Mouse (Mus musculus) heart, embryonic 11.5 days (tissue): Measurements from ENCODE around the gene Cyp2j9. TPM values are rescaled to one million over a fixed set of nuclear protein-coding genes. Genes with fewer than 3 reads are reported as not detected.

ENCODE experiments used
- ATAC-seq: fragments of 200-750 bp; cut with Nextera tagmentation; replicated peaks from 2 replicates; pipeline ENCODE4 v1.8.0; 2017; ENCODE audit warnings: moderate library complexity; ENCODE audit not compliant: insufficient number of reproducible peaks, low FRiP score, low TSS enrichment
- H3K27ac ChIP-seq: fragments of 300-500 bp; sonication (generic); 2 replicates; pipeline ENCODE4 v1.5.1; 2014; ENCODE audit warnings: mild to moderate bottlenecking, low read depth, low read length
- H3K27me3 ChIP-seq: fragments of 300-500 bp; sonication (generic); 2 replicates; pipeline ENCODE4 v1.6.1; 2014; ENCODE audit warnings: mild to moderate bottlenecking, low read length, mixed read lengths; ENCODE audit not compliant: control insufficient read depth, insufficient read depth
- H3K36me3 ChIP-seq: fragments of 300-500 bp; sonication (generic); 2 replicates; pipeline ENCODE4 v1.6.1; 2014; ENCODE audit warnings: mild to moderate bottlenecking, low read length, moderate library complexity, mixed read lengths; ENCODE audit not compliant: control insufficient read depth, insufficient read depth
- H3K4me1 ChIP-seq: fragments of 300-500 bp; sonication (generic); 2 replicates; pipeline ENCODE4 v1.6.1; 2014; ENCODE audit warnings: low read length; ENCODE audit not compliant: control insufficient read depth, insufficient read depth
- H3K4me2 ChIP-seq: fragments of 300-500 bp; sonication (generic); 2 replicates; pipeline ENCODE4 v1.6.1; 2014; ENCODE audit warnings: mild to moderate bottlenecking, moderate library complexity
- H3K4me3 ChIP-seq: fragments of 300-500 bp; sonication (generic); 2 replicates; pipeline ENCODE4 v1.5.1; 2014; ENCODE audit warnings: low read depth, low read length
- H3K9ac ChIP-seq: fragments of 300-500 bp; sonication (generic); 2 replicates; pipeline ENCODE4 v1.6.1; 2014; ENCODE audit warnings: mild to moderate bottlenecking, low read depth, low read length, moderate library complexity
- H3K9me3 ChIP-seq: fragments of 300-500 bp; sonication (generic); replicated peaks from 2 replicates; pipeline ENCODE4 v1.6.1; 2016; ENCODE audit warnings: low read length; ENCODE audit not compliant: control insufficient read depth
- WGBS: fragments of 180-500 bp; shearing (Covaris S2); extraction: QIAGEN DNeasy Blood & Tissue Kit; methylation state at CpG from one replicate; pipeline ENCODE4 v1.1.7; 2014; ENCODE audit not compliant: insufficient replicate concordance; 5-methylcytosine and 5-hydroxymethylcytosine counted together
- polyA plus RNA-seq: library from polyadenylated mRNA; unstranded; fragments of >200 nt; fragmentation: Nextera tagmentation; extraction: Ambion mirVana; gene quantifications from 2 replicates; pipeline ENCODE4 v1.2.1, GENCODE M21; 2014

The Cyp2j9 gene
- polyA plus RNA-seq, 1 experiment from 2014 or later = 0.64 TPM

- no peaks in the 10 kb centered on the region for H3K4me1 ChIP-seq
- no peaks in the 10 kb centered on the region for H3K36me3 ChIP-seq
- H3K27me3 ChIP-seq = no peaks in the 10 kb centered on the region
- H3K27ac ChIP-seq = no peak overlapping the region
- no peak overlapping the region for H3K4me2 ChIP-seq
- no peak overlapping the region for H3K4me3 ChIP-seq
- no peaks in the 10 kb centered on the region for H3K9me3 ChIP-seq
- H3K9ac ChIP-seq = no peak overlapping the region
- no peak for ATAC-seq
These were observed 25.6 kb downstream of the Cyp2j9 start for GRCm38 (mm10) chr4:96565808-96566207.

GRCm38 (mm10) chr4:96560464-96560863 is 30.9 kb downstream of the Cyp2j9 start:
- Histone ChIP-seq H3K4me2 (no peak overlapping the region), H3K36me3 (no peaks in the 10 kb centered on the region), H3K4me3 (no peak overlapping the region), H3K27ac (no peak overlapping the region), H3K4me1 (no peaks in the 10 kb centered on the region), H3K9ac (no peak overlapping the region), H3K27me3 (no peaks in the 10 kb centered on the region), H3K9me3 (no peaks in the 10 kb centered on the region)
- no peak for ATAC-seq
- 79% methylated on average over 1 of the region's 1 CpGs for WGBS

- 76% methylated on average over 1 of the region's 1 CpGs for WGBS
- H3K9ac ChIP-seq = no peak overlapping the region
- H3K4me3 ChIP-seq = no peak overlapping the region
- no peak overlapping the region for H3K4me2 ChIP-seq
- no peaks in the 10 kb centered on the region for H3K4me1 ChIP-seq
- ATAC-seq = no peak
- H3K27me3 ChIP-seq = no peaks in the 10 kb centered on the region
- no peaks in the 10 kb centered on the region for H3K9me3 ChIP-seq
- H3K36me3 ChIP-seq = no peaks in the 10 kb centered on the region
- no peak overlapping the region for H3K27ac ChIP-seq
These were observed 31.6 kb downstream of the Cyp2j9 start for GRCm38 (mm10) chr4:96559781-96560180.

- H3K4me3 ChIP-seq = peak within 1 kb of the TSS; percentile 69
- H3K4me1 ChIP-seq = peaks cover 2% of the 10 kb centered on the region; the same call in 1 of the 2 replicates
- 3% methylated on average over 16 of the region's 16 CpGs for whole genome bisulfite sequencing
- H3K9ac ChIP-seq = peak within 1 kb of the TSS; percentile 87
- no peaks in the 10 kb centered on the region for H3K27me3 ChIP-seq
- H3K9me3 ChIP-seq = no peaks in the 10 kb centered on the region
- ATAC-seq = peak; percentile 89
- H3K27ac ChIP-seq = peak within 1 kb of the TSS; percentile 50; the same call in 1 of the 2 replicates
- no peaks in the 10 kb centered on the region for H3K36me3 ChIP-seq
- H3K4me2 ChIP-seq = peak within 1 kb of the TSS; percentile 76
These were observed 38.1 kb downstream of the Cyp2j9 start, which contains the start of gene Cyp2j6 for GRCm38 (mm10) chr4:96553133-96553819. Gene Cyp2j6 (minus strand): TSS chr4:96553661.

- ATAC-seq = no peak
- Histone ChIP-seq H3K4me3 (no peak overlapping the region), H3K4me2 (peak overlapping the region; percentile 11; the same call in 1 of the 2 replicates), H3K27ac (no peak overlapping the region), H3K27me3 (no peaks in the 10 kb centered on the region), H3K4me1 (peaks cover 2% of the 10 kb centered on the region; the same call in 1 of the 2 replicates), H3K36me3 (no peaks in the 10 kb centered on the region), H3K9ac (no peak overlapping the region), H3K9me3 (no peaks in the 10 kb centered on the region)
- 74% methylated on average over 3 of the region's 3 CpGs for WGBS
These were observed 39.8 kb downstream of the Cyp2j9 start for GRCm38 (mm10) chr4:96551619-96552018.

DNA sequence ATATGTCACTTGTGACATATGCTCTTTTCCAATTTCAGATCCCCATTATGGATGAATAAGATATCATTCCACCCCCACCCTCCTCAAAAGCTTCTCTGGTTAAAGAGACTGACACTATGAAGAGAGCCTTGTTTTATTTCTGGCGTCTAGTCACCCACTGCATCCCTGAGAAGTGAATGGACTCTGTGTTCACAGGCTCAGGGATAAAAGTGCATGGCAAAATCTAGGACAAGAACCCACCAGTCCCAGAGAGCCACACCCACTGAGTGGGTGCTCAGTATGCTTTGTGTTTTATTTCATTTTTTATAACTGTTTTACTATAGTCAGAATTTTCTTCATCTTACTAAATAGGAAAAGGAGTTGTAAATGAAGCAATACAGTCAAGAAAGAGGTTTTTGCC is 45.4 kb downstream of the Cyp2j9 start:
- no peak overlapping the region for H3K27ac ChIP-seq
- no peak overlapping the region for H3K4me2 ChIP-seq
- no peaks in the 10 kb centered on the region for H3K27me3 ChIP-seq
- no peak for ATAC-seq
- WGBS = 61% methylated on average over 1 of the region's 1 CpGs
- no peak overlapping the region for H3K9ac ChIP-seq
- H3K4me1 ChIP-seq = no peaks in the 10 kb centered on the region
- H3K4me3 ChIP-seq = no peak overlapping the region
- no peaks in the 10 kb centered on the region for H3K36me3 ChIP-seq
- no peaks in the 10 kb centered on the region for H3K9me3 ChIP-seq

DNA sequence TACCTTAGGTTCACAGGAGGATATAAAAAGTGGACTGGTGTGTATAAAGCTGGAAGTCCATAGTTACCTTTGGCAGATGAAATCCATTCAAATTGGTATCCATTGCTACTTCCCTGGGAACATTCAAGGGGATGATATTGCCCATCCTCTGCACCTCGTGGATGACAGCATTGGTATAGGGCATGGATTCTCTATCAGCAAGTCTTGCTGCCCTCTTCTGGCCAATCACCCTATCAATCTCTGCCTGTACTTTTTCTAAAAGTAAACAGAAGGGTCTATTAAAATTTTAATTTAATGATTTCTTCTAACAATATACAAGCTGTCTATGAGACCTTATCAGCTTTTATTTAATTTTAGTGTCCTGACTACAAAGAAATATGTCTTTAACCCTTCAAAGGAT is 65.6 kb downstream of the Cyp2j9 start:
- Histone ChIP-seq H3K27ac (no peak overlapping the region), H3K4me1 (no peaks in the 10 kb centered on the region), H3K27me3 (no peaks in the 10 kb centered on the region), H3K9ac (no peak overlapping the region), H3K36me3 (no peaks in the 10 kb centered on the region), H3K4me3 (no peak overlapping the region), H3K4me2 (no peak overlapping the region), H3K9me3 (no peaks in the 10 kb centered on the region)
- WGBS = 31% methylated on average over 1 of the region's 1 CpGs
- no peak for ATAC-seq

GRCm38 (mm10) chr4:96522256-96522655 is 69.1 kb downstream of the Cyp2j9 start:
- Histone ChIP-seq H3K4me3 (no peak overlapping the region), H3K9ac (no peak overlapping the region), H3K4me2 (no peak overlapping the region), H3K27ac (no peak overlapping the region), H3K9me3 (no peaks in the 10 kb centered on the region), H3K27me3 (no peaks in the 10 kb centered on the region), H3K4me1 (no peaks in the 10 kb centered on the region), H3K36me3 (no peaks in the 10 kb centered on the region)
- WGBS = 80% methylated on average over 2 of the region's 2 CpGs
- ATAC-seq = no peak
